Mouse (Mus musculus) hindbrain, embryonic 14.5 days (tissue): Measurements from ENCODE around the gene Fam214b. TPM values are rescaled to one million over a fixed set of nuclear protein-coding genes. Genes with fewer than 3 reads are reported as not detected.
A peak's percentile ranks its signal among the peaks of the same experiment; 100 is the strongest.

Experiments used
- ATAC-seq: fragments of 200-750 bp; cut with Nextera tagmentation; 2 replicates; pipeline ENCODE4 v1.8.0; 2017; ENCODE audit warnings: moderate number of reproducible peaks, mild to moderate bottlenecking, moderate TSS enrichment, moderate library complexity; ENCODE audit not compliant: low FRiP score
- DNase-seq: peaks from one replicate; pipeline ENCODE4 v3.0.0-alpha.2; 2015; ENCODE audit warnings: low spot score
- H3K27ac ChIP-seq: fragments of 300-500 bp; sonication (generic); 2 replicates; pipeline ENCODE4 v1.5.1; 2014; ENCODE audit warnings: mild to moderate bottlenecking, moderate library complexity
- H3K27me3 ChIP-seq: fragments of 300-500 bp; sonication (generic); 2 replicates; pipeline ENCODE4 v1.6.1; 2014; ENCODE audit warnings: mild to moderate bottlenecking, low read length, mixed read lengths; ENCODE audit not compliant: control insufficient read depth, insufficient read depth
- H3K36me3 ChIP-seq: fragments of 300-500 bp; sonication (generic); replicated peaks from 2 replicates; pipeline ENCODE4 v1.6.1; 2014; ENCODE audit not compliant: control insufficient read depth, insufficient read depth
- H3K4me1 ChIP-seq: fragments of 300-500 bp; sonication (generic); replicated peaks from 2 replicates; pipeline ENCODE4 v1.6.1; 2014; ENCODE audit warnings: antibody characterized with exemption, low read length, mixed read lengths; ENCODE audit not compliant: control insufficient read depth, insufficient read depth
- H3K4me2 ChIP-seq: fragments of 300-500 bp; sonication (generic); replicated peaks from 2 replicates; pipeline ENCODE4 v1.6.1; 2014; ENCODE audit warnings: mild to moderate bottlenecking, moderate library complexity
- H3K4me3 ChIP-seq: fragments of 300-500 bp; sonication (generic); replicated peaks from 2 replicates; pipeline ENCODE4 v1.5.1; 2014; ENCODE audit warnings: mild to moderate bottlenecking, low read length
- H3K9ac ChIP-seq: fragments of 300-500 bp; sonication (generic); 2 replicates; pipeline ENCODE4 v1.6.1; 2014
- H3K9me3 ChIP-seq: fragments of 300-500 bp; sonication (generic); 2 replicates; pipeline ENCODE4 v1.6.1; 2016; ENCODE audit warnings: low read length; ENCODE audit not compliant: control insufficient read depth
- WGBS: fragments of 180-500 bp; shearing (Covaris S2); extraction: QIAGEN DNeasy Blood & Tissue Kit; methylation state at CpG from one replicate; pipeline ENCODE4 v1.1.7; 2014; 5-methylcytosine and 5-hydroxymethylcytosine counted together
- polyA plus RNA-seq: library from polyadenylated mRNA; unstranded; fragments of >200 nt; fragmentation: Nextera tagmentation; extraction: Ambion mirVana; gene quantifications from 2 replicates; pipeline ENCODE4 v1.2.1, GENCODE M21; 2014

Gene Fam214b
- polyA plus RNA-seq, 1 experiment from 2014 or later = 22.6 TPM

GRCm38 (mm10) chr4:43019641-43020465 lies 26.2 kb downstream of the Fam214b start:
- H3K9ac ChIP-seq = no peak overlapping the region

GRCm38 (mm10) chr4:43019176-43019575 lies 26.8 kb downstream of the Fam214b start:
- Histone ChIP-seq H3K9me3 (no peaks in the 10 kb centered on the region), H3K27me3 (no peaks in the 10 kb centered on the region), H3K36me3 (peaks cover 59% of the 10 kb centered on the region), H3K4me3 (no peak overlapping the region), H3K4me1 (peaks cover 4% of the 10 kb centered on the region; the same call in 1 of the 2 replicates), H3K4me2 (no peak overlapping the region), H3K9ac (no peak overlapping the region), H3K27ac (no peak overlapping the region)
- no peak for ATAC-seq
- WGBS = 94% methylated on average over 10 of the region's 10 CpGs
- DNase-seq = no peak

More at GRCm38 (mm10) chr4:43019641-43020465, 26.2 kb downstream of the Fam214b start:
- ATAC-seq (no peak), DNase-seq (no peak)
- no peak overlapping the region for H3K27ac ChIP-seq
- no peaks in the 10 kb centered on the region for H3K27me3 ChIP-seq
- WGBS = 94% methylated on average over 23 of the region's 23 CpGs
- H3K36me3 ChIP-seq = peaks cover 59% of the 10 kb centered on the region
- H3K4me3 ChIP-seq = no peak overlapping the region
- H3K9me3 ChIP-seq = no peaks in the 10 kb centered on the region
- H3K4me1 ChIP-seq = peaks cover 11% of the 10 kb centered on the region
- H3K4me2 ChIP-seq = no peak overlapping the region

- H3K4me2 ChIP-seq = no peak overlapping the region
- H3K4me1 ChIP-seq = no peaks in the 10 kb centered on the region
- H3K27me3 ChIP-seq = no peaks in the 10 kb centered on the region
- no peaks in the 10 kb centered on the region for H3K9me3 ChIP-seq
- DNase-seq (no peak), ATAC-seq (no peak)
- no peak overlapping the region for H3K9ac ChIP-seq
- no peak overlapping the region for H3K27ac ChIP-seq
- peaks cover 59% of the 10 kb centered on the region for H3K36me3 ChIP-seq
- WGBS = 96% methylated on average over 4 of the region's 4 CpGs
- no peak overlapping the region for H3K4me3 ChIP-seq
Measured at GRCm38 (mm10) chr4:43018156-43018555, 27.9 kb downstream of the Fam214b start.

GRCm38 (mm10) chr4:43012091-43012490 lies 33.9 kb downstream of the Fam214b start:
- peaks cover 4% of the 10 kb centered on the region; the same call in 1 of the 2 replicates for H3K36me3 ChIP-seq

GRCm38 (mm10) chr4:43010161-43011038 lies 35.6 kb downstream of the Fam214b start, which contains the start of gene Fancg:
Fancg (minus strand) TSS chr4:43010506.
- ATAC-seq = peak; percentile 94
- no peak within 1 kb of the TSS for H3K27ac ChIP-seq
- H3K4me2 ChIP-seq = peak within 1 kb of the TSS; percentile 62
- no peaks in the 10 kb centered on the region; the same call in 1 of the 2 replicates for H3K36me3 ChIP-seq
- H3K4me3 ChIP-seq = peak within 1 kb of the TSS; percentile 68
- H3K4me1 ChIP-seq = peaks cover 9% of the 10 kb centered on the region
- peak; percentile 79 for DNase-seq
- no peaks in the 10 kb centered on the region for H3K9me3 ChIP-seq
- H3K27me3 ChIP-seq = no peaks in the 10 kb centered on the region
- H3K9ac ChIP-seq = peak within 1 kb of the TSS; percentile 56
- 2% methylated on average over 37 of the region's 37 CpGs for WGBS

More at GRCm38 (mm10) chr4:43012091-43012490, 33.9 kb downstream of the Fam214b start:
- H3K9ac ChIP-seq = no peak overlapping the region
- H3K27me3 ChIP-seq = no peaks in the 10 kb centered on the region
- no peak for DNase-seq
- no peak for ATAC-seq
- H3K4me1 ChIP-seq = peaks cover 9% of the 10 kb centered on the region
- H3K9me3 ChIP-seq = no peaks in the 10 kb centered on the region
- H3K4me3 ChIP-seq = no peak overlapping the region
- 95% methylated on average over 1 of the region's 1 CpGs for WGBS
- H3K4me2 ChIP-seq = no peak overlapping the region
- no peak overlapping the region for H3K27ac ChIP-seq

GRCm38 (mm10) chr4:43005765-43006164 lies 40.3 kb downstream of the Fam214b start:
- no peak overlapping the region for H3K27ac ChIP-seq
- H3K4me3 ChIP-seq = no peak overlapping the region
- WGBS = 65% methylated on average over 2 of the region's 2 CpGs
- peaks cover 13% of the 10 kb centered on the region for H3K4me1 ChIP-seq
- no peak overlapping the region for H3K4me2 ChIP-seq
- H3K9ac ChIP-seq = no peak overlapping the region
- peaks cover 5% of the 10 kb centered on the region; the same call in 1 of the 2 replicates for H3K36me3 ChIP-seq
- ATAC-seq (no peak), DNase-seq (no peak)
- no peaks in the 10 kb centered on the region for H3K9me3 ChIP-seq
- no peaks in the 10 kb centered on the region for H3K27me3 ChIP-seq

- H3K36me3 ChIP-seq = peaks cover 5% of the 10 kb centered on the region; the same call in 1 of the 2 replicates
- peaks cover 14% of the 10 kb centered on the region for H3K4me1 ChIP-seq
- ATAC-seq (no peak), DNase-seq (no peak)
- no peak overlapping the region for H3K9ac ChIP-seq
- no peak overlapping the region for H3K4me3 ChIP-seq
- H3K4me2 ChIP-seq = no peak overlapping the region
- H3K9me3 ChIP-seq = no peaks in the 10 kb centered on the region
- H3K27me3 ChIP-seq = no peaks in the 10 kb centered on the region
- 96% methylated on average over 3 of the region's 3 CpGs for WGBS
- no peak overlapping the region for H3K27ac ChIP-seq
Measured at GRCm38 (mm10) chr4:43004951-43005350, 41.1 kb downstream of the Fam214b start.

- Histone ChIP-seq H3K27ac (no peak overlapping the region), H3K9me3 (no peaks in the 10 kb centered on the region), H3K36me3 (peaks cover 5% of the 10 kb centered on the region; the same call in 1 of the 2 replicates), H3K4me1 (peaks cover 17% of the 10 kb centered on the region), H3K4me2 (no peak overlapping the region), H3K27me3 (no peaks in the 10 kb centered on the region), H3K9ac (no peak overlapping the region), H3K4me3 (no peak overlapping the region)
- DNase-seq = no peak
- WGBS = 82% methylated on average over 12 of the region's 12 CpGs
- ATAC-seq = no peak
Measured at GRCm38 (mm10) chr4:43002756-43003439, 43.1 kb downstream of the Fam214b start.
